Mouse (Mus musculus) G1E (cell line): ENCODE results near the gene Zfp536.

Experiments
- CTCF ChIP-seq: IDR thresholded peaks from 2 replicates; pipeline ENCODE4 v1.5.1; 2012; ENCODE audit warnings: low read depth, low read length, inconsistent platforms, mixed read lengths
- GATA1 ChIP-seq: IDR thresholded peaks from 2 replicates; pipeline ENCODE4 v1.6.1; 2012; ENCODE audit warnings: borderline replicate concordance, low read length, inconsistent platforms, mixed read lengths
- GATA2 ChIP-seq: IDR thresholded peaks from 2 replicates; pipeline ENCODE4 v1.6.1; 2012; ENCODE audit warnings: low read depth, low read length, inconsistent platforms, borderline replicate concordance
- POLR2AphosphoS5 ChIP-seq: IDR thresholded peaks from 2 replicates; pipeline ENCODE4 v1.6.1; 2012; ENCODE audit warnings: low read depth, low read length, inconsistent platforms; ENCODE audit not compliant: insufficient replicate concordance
- TAL1 ChIP-seq: conservative IDR thresholded peaks from 2 replicates; pipeline ENCODE4 v1.6.1; 2012; ENCODE audit warnings: low read depth, low read length, inconsistent platforms, mixed read lengths

DNA sequence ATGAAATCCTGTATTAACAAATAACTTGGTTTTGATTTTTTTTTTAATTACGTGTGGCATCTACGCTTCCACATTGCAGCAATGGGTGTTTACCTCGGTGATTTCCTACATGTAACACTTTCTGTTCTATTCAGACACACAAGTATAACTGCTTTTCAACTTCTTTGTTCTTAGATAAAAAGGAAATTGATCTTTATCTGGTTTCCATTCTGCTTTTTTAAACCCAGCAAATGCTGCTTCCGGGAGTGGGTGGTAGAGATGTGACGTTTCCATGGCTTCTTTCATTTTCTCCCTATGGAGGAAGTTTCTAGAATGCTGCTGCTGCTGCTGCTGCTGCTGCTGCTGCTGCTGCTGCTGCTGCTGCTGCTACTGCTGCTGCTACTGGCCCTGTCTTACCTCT is 283.1 kb downstream of the Zfp536 start:
- no peak for TF ChIP-seq CTCF
- TF ChIP-seq TAL1: no peak
- no peak for TF ChIP-seq GATA1
- TF ChIP-seq POLR2AphosphoS5: no peak
- no peak for TF ChIP-seq GATA2
